12 mouse cellular contexts compared by ENCODE assay signal in genomic region chr15:63162881-63163549, GRCm38 (mm10).
DNase-seq lines count a peak whose midpoint lies in the region; ATAC-seq and TF ChIP-seq lines count a peak whose summit lies in the region.
"Had no signal": no experiment of that assay in that cellular context is flagged by ENCODE, and none has a peak within 500 bp of the region (broad histone marks: within the 10 kb centered on the region; RNA-seq: fewer than 3 reads in every experiment).

No protein-coding gene starts in this region.

- no peak overlapping the region for H3K9ac ChIP-seq in kidney, embryonic 16.5 days (replicated peaks; ENCODE audit: low read length)
- no peak overlapping the region for H3K9ac ChIP-seq in forebrain, postnatal 0 days
- H3K9ac ChIP-seq: hindbrain, embryonic 14.5 days; liver, embryonic 14.5 days had no signal

- no peak overlapping the region for H3K4me3 ChIP-seq in kidney, embryonic 16.5 days (ENCODE audit: low read length)
- no peak overlapping the region for H3K4me3 ChIP-seq in forebrain, postnatal 0 days (ENCODE audit: low read depth, low read length)

- peaks cover 13% of the 10 kb centered on the region for H3K4me1 ChIP-seq in kidney, embryonic 16.5 days (ENCODE audit: insufficient read depth, low read length)
- peaks cover 13% of the 10 kb centered on the region; the same call in 1 of the 2 replicates for H3K4me1 ChIP-seq in forebrain, postnatal 0 days (ENCODE audit: insufficient read depth)

- no peaks in the 10 kb centered on the region for H3K9me3 ChIP-seq in kidney, embryonic 16.5 days (ENCODE audit: low read length)
- H3K9me3 ChIP-seq in forebrain, postnatal 0 days (ENCODE audit: low read length): no peaks in the 10 kb centered on the region

- H3K4me2 ChIP-seq in kidney, embryonic 16.5 days (replicated peaks; ENCODE audit: low read depth, low read length): no peak overlapping the region
- no peak overlapping the region for H3K4me2 ChIP-seq in forebrain, postnatal 0 days (ENCODE audit: low read depth)
- H3K4me2 ChIP-seq: heart, embryonic 11.5 days; hindbrain, embryonic 14.5 days had no signal

- peak overlapping the region; percentile 57 for H3K27ac ChIP-seq in kidney, embryonic 16.5 days (ENCODE audit: low read length)
- peak overlapping the region; percentile 47 for H3K27ac ChIP-seq in forebrain, postnatal 0 days (ENCODE audit: low read depth, low read length)
- H3K27ac ChIP-seq: hindbrain, embryonic 14.5 days; liver, embryonic 14.5 days had no signal

- peak; percentile 30 for DNase-seq in adrenal gland, adult 8-10 months
- DNase-seq in adrenal gland, postnatal 25 days: no peak
- DNase-seq in kidney, adult 9 months: no peak
- DNase-seq in forebrain, postnatal 0 days: peak; percentile 76
- DNase-seq in layer of hippocampus, postnatal 14 days (ENCODE audit: low spot score in 2 of 2): peak; percentile 37 to 39
- DNase-seq in thymus, postnatal 25 days: no peak
- no peak for DNase-seq in thymus, postnatal 14 days
- DNase-seq: cerebellum, postnatal 25 days had no signal

- H3K36me3 ChIP-seq in kidney, embryonic 16.5 days (ENCODE audit: insufficient read depth, low read length): no peaks in the 10 kb centered on the region
- H3K36me3 ChIP-seq in forebrain, postnatal 0 days (ENCODE audit: insufficient read depth): no peaks in the 10 kb centered on the region

- no peaks in the 10 kb centered on the region for H3K27me3 ChIP-seq in kidney, embryonic 16.5 days (ENCODE audit: insufficient read depth, low read length)
- H3K27me3 ChIP-seq in forebrain, postnatal 0 days (ENCODE audit: insufficient read depth, low read length): no peaks in the 10 kb centered on the region

- WGBS in kidney, embryonic 16.5 days: 51% methylated on average over 4 of the region's 4 CpGs
- WGBS in forebrain, postnatal 0 days: 37% methylated on average over 4 of the region's 4 CpGs

- ATAC-seq in kidney, embryonic 16.5 days (ENCODE audit: low FRiP score, low TSS enrichment): no peak
- ATAC-seq in forebrain, postnatal 0 days: peak; percentile 91

- no peak for TF ChIP-seq CTCF in forebrain, postnatal 0 days (IDR thresholded peaks at IDR 0.05; ENCODE audit: low read depth)

Comparison
In these comparisons a context has a peak if more than half of its experiments do, and no peak if none do; other contexts are left out.
1. DNase-seq: peak in adrenal gland, adult 8-10 months (single experiment), forebrain, postnatal 0 days (single experiment) and layer of hippocampus, postnatal 14 days (2 of 2); none in adrenal gland, postnatal 25 days (single experiment), kidney, adult 9 months (single experiment), thymus, postnatal 25 days (single experiment) and thymus, postnatal 14 days (single experiment).